Mouse (Mus musculus): Measurements from ENCODE around the gene Fam198a. TPM values are rescaled to one million over a fixed set of nuclear protein-coding genes. Genes with fewer than 3 reads are reported as not detected.
A peak's percentile ranks its signal among the peaks of the same experiment; 100 is the strongest.
"Not testable (repeated sequence)": the region's sequence is repeated elsewhere in the genome, so short reads cannot be mapped to it uniquely, and the experiment has no call there.

Gene Fam198a
- polyA plus RNA-seq, 1 experiment from 2014 or later: 6.1 TPM

- H3K4me3 ChIP-seq: no peak overlapping the region
- ATAC-seq (ENCODE audit: low FRiP score, low read depth): no peak
- H3K27me3 ChIP-seq: no peaks in the 10 kb centered on the region
- no peak overlapping the region for H3K27ac ChIP-seq
- no peak overlapping the region for H3K4me2 ChIP-seq (replicated peaks)
- H3K4me1 ChIP-seq: peaks cover 4% of the 10 kb centered on the region
- WGBS: 12% methylated on average over 10 of the region's 10 CpGs
- no peaks in the 10 kb centered on the region for H3K9me3 ChIP-seq
- H3K9ac ChIP-seq: no peak overlapping the region
- no peaks in the 10 kb centered on the region for H3K36me3 ChIP-seq
Measured at GRCm38 (mm10) chr9:122014241-122014667, 63.5 kb downstream of the Fam198a start.

- no peak for ATAC-seq (ENCODE audit: low FRiP score, low read depth)
- Histone ChIP-seq H3K27me3 (no peaks in the 10 kb centered on the region), H3K27ac (no peak overlapping the region), H3K9me3 (no peaks in the 10 kb centered on the region), H3K4me2 (replicated peaks) (no peak overlapping the region), H3K9ac (no peak overlapping the region), H3K4me1 (peaks cover 6% of the 10 kb centered on the region), H3K4me3 (no peak overlapping the region), H3K36me3 (no peaks in the 10 kb centered on the region)
- 80% methylated on average over 5 of the region's 5 CpGs for WGBS
Measured at GRCm38 (mm10) chr9:122018079-122018478, 67.3 kb downstream of the Fam198a start.

- Histone ChIP-seq H3K9ac (no peak overlapping the region), H3K4me2 (replicated peaks) (peak overlapping the region; percentile 34), H3K4me1 (peaks cover 6% of the 10 kb centered on the region), H3K27ac (no peak overlapping the region), H3K27me3 (no peaks in the 10 kb centered on the region), H3K9me3 (no peaks in the 10 kb centered on the region), H3K4me3 (no peak overlapping the region), H3K36me3 (no peaks in the 10 kb centered on the region)
- 18% methylated on average over 8 of the region's 8 CpGs for WGBS
- peak; percentile 72 for ATAC-seq (ENCODE audit: low FRiP score, low read depth)
Measured at GRCm38 (mm10) chr9:122018782-122019395, 68.1 kb downstream of the Fam198a start.

DNA sequence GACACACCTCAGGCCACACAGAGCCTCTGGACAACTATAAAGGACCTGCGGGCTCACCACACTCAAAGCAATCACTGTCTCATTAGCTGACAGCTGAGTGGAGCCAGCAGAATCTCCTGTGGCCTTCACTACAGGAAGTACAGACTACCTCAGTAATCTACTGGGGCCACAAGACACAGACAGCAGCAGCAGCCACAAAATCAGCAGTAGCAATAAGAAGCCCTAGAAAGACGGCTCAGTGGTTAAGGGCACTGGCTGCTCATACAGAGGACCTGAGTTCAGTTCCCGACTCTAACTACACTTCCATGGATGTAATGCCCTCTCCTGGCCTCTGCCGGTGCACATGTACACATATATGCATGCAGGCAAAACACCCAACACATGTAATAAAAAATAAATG is 69.5 kb downstream of the Fam198a start:
- Histone ChIP-seq H3K4me3 (no peak overlapping the region), H3K36me3 (no peaks in the 10 kb centered on the region), H3K4me2 (replicated peaks) (no peak overlapping the region), H3K4me1 (peaks cover 6% of the 10 kb centered on the region), H3K27ac (no peak overlapping the region), H3K27me3 (no peaks in the 10 kb centered on the region), H3K9ac (no peak overlapping the region), H3K9me3 (no peaks in the 10 kb centered on the region)
- 83% methylated on average over 4 of the region's 4 CpGs for WGBS
- ATAC-seq (ENCODE audit: low FRiP score, low read depth): no peak

- H3K4me2 ChIP-seq (replicated peaks); H3K27ac ChIP-seq; H3K4me3 ChIP-seq; H3K27me3 ChIP-seq; H3K9ac ChIP-seq; H3K9me3 ChIP-seq; ATAC-seq (ENCODE audit: low FRiP score, low read depth); H3K36me3 ChIP-seq: not testable (repeated sequence)
- 77% methylated on average over 4 of the region's 4 CpGs for WGBS
- H3K4me1 ChIP-seq: peaks cover 12% of the 10 kb centered on the region
Measured at GRCm38 (mm10) chr9:122021171-122021570, 70.4 kb downstream of the Fam198a start.

DNA sequence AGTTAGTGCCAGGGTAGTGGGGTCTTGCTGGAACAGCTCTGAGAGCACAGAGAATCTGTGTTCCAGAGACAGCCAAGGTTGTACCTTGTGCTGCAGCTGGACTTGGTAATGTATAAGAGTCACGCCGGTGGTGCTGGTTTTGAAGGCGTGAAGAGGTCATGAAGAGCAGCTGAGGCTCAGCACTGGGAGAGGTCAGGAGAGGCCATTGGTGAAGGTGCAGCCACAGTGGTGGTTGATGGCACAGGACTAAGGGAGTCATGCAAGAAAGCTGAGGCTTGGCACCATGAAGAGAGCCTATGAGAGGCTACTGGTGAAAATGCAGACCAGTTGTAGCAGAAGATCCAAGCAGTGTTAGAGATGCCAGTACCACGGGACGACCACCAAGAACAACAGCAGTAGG is 70.8 kb downstream of the Fam198a start:
- Histone ChIP-seq H3K4me1 (peaks cover 17% of the 10 kb centered on the region), H3K27ac (no peak overlapping the region), H3K36me3 (no peaks in the 10 kb centered on the region), H3K9me3 (no peaks in the 10 kb centered on the region), H3K9ac (no peak overlapping the region), H3K4me2 (replicated peaks) (no peak overlapping the region), H3K4me3 (no peak overlapping the region), H3K27me3 (no peaks in the 10 kb centered on the region)
- ATAC-seq (ENCODE audit: low FRiP score, low read depth): no peak
- WGBS: 94% methylated on average over 5 of the region's 5 CpGs

DNA sequence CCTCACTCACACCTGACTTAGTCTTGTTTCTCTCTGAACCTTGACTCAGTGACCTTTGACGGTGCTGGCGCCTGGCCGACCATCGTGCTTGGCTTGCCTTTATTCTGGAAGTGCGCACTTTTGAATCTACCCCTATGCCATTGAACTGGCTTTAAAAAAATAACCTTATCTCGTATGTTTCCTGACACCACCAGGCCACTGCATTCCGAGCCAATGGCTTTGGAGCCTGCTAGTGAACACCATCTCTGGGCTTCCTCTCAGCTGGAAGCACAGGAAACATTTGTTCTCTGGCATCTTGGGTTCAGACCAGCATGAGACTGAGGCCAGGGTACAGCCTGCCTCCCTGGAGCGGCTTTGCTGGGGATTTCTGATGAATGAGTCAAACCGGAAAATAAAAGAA is 72.0 kb downstream of the Fam198a start:
- 57% methylated on average over 9 of the region's 9 CpGs for whole genome bisulfite sequencing
- H3K27ac ChIP-seq: no peak overlapping the region
- no peak overlapping the region for H3K4me3 ChIP-seq
- H3K4me2 ChIP-seq (replicated peaks): no peak overlapping the region
- H3K4me1 ChIP-seq: peaks cover 29% of the 10 kb centered on the region
- no peak overlapping the region for H3K9ac ChIP-seq
- no peaks in the 10 kb centered on the region for H3K36me3 ChIP-seq
- no peak for ATAC-seq (ENCODE audit: low FRiP score, low read depth)
- no peaks in the 10 kb centered on the region for H3K27me3 ChIP-seq
- H3K9me3 ChIP-seq: no peaks in the 10 kb centered on the region

GRCm38 (mm10) chr9:122023873-122024272 is 73.1 kb downstream of the Fam198a start:
- no peaks in the 10 kb centered on the region for H3K27me3 ChIP-seq
- no peak overlapping the region for H3K9ac ChIP-seq
- H3K4me3 ChIP-seq: no peak overlapping the region
- ATAC-seq (ENCODE audit: low FRiP score, low read depth): no peak
- H3K27ac ChIP-seq: no peak overlapping the region
- H3K36me3 ChIP-seq: no peaks in the 10 kb centered on the region
- no peaks in the 10 kb centered on the region for H3K9me3 ChIP-seq
- peaks cover 35% of the 10 kb centered on the region for H3K4me1 ChIP-seq
- whole genome bisulfite sequencing: 80% methylated on average over 5 of the region's 5 CpGs
- no peak overlapping the region for H3K4me2 ChIP-seq (replicated peaks)

DNA sequence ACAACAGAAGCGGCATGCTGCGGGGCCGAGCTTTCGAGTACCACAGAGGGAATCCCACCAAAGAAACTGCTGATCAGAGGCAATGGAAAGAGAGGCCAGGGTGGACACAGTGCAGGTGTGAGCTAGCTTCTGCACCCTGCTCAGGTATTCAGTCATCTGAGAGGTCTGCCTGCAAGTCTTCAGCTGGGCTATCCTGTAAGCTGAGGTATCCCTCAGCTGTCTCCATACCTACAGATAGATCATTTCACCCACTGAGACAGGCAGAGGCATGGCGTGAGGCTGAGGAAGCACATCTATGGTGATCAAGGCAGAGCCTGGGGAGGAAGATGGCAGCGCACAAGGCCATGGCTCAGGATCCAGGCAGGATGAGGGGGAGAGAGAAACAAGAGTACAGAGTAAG is 73.6 kb downstream of the Fam198a start:
- 85% methylated on average over 6 of the region's 6 CpGs for WGBS
- Histone ChIP-seq H3K9me3 (no peaks in the 10 kb centered on the region), H3K36me3 (no peaks in the 10 kb centered on the region), H3K27ac (no peak overlapping the region), H3K9ac (no peak overlapping the region), H3K4me2 (replicated peaks) (no peak overlapping the region), H3K27me3 (no peaks in the 10 kb centered on the region), H3K4me3 (no peak overlapping the region), H3K4me1 (peaks cover 30% of the 10 kb centered on the region)
- ATAC-seq (ENCODE audit: low FRiP score, low read depth): no peak

DNA sequence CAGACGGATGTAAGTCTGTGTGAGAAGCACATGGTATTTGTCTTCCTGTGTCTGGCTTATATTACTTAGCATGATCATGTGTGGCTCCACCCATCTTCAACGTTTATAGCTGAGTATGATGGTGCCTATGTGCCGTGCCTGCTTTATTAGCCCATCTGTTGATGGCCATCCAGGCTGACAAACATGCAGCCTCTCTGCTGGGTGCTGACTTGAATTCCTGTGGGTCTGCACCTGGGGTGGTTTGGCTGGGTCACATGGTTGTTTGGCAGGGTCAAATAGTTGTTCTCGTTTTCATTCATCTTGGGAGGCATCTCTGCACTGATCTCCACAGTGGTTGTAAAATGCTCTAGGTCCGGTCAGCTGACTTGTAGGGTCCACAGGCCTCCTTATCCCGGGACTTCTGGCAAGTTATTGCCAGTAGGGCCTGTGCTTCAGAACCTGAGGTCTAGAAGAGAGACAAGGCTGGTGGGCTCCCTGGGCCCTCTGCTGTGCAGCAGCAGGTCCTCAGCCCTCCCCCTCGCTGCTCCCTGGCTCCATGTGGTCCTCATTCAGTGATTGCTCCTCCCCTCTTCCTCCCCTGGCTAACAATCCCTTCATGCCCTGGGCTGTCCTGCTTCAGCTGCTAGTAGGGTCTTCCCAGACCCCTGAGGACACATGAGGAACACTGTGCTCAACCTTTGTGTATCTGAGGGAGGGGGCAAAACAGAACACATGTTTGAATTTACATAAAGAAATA is 75.2 kb downstream of the Fam198a start:
- H3K4me2 ChIP-seq (replicated peaks): no peak overlapping the region
- no peaks in the 10 kb centered on the region for H3K36me3 ChIP-seq
- H3K27me3 ChIP-seq: no peaks in the 10 kb centered on the region
- 36% methylated on average over 7 of the region's 7 CpGs for WGBS
- no peak overlapping the region for H3K4me3 ChIP-seq
- ATAC-seq (ENCODE audit: low FRiP score, low read depth): no peak; the same call in 1 of the 2 replicates
- no peaks in the 10 kb centered on the region for H3K9me3 ChIP-seq
- peaks cover 30% of the 10 kb centered on the region for H3K4me1 ChIP-seq
- H3K27ac ChIP-seq: no peak overlapping the region; the same call in 1 of the 2 replicates
- no peak overlapping the region for H3K9ac ChIP-seq

DNA sequence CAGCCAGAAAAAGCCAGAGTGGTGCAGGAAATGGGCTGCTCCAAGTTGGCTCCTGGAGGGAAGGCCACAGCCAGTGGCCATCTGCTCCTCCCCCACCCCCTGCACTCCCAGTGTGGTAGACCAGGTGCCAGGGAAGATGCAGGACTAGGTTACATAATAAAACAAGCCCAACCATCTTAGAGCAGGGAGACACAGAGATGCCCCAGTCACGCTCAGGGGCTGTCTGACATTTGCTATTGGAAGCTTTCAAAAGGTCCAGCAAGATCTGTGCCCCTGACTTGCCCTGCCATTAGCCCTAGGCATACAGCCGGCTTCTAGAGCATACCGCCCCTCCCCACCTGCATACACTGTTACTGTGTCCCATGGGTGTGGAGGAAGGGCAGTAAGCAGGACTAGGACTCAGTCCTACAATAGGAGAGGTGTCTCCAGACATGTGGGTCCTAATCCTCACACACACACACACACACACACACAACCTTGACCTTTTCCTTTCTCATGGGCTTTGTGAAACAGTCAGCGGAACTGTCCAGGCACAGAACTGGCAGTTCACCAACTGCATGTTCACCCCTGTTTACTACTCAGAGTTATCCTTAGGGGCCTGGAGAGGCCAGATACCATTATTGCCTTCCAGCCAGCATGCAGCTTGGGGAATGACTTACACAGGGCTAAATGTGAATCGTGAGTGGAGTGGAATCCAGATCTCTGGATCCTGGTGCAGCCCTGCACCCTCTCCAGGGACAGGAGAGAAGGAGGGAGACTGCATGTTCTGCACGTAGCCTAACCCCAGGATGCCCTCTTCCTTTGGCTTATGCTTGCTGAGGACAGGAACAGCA is 76.5 kb downstream of the Fam198a start:
- H3K4me1 ChIP-seq: peaks cover 30% of the 10 kb centered on the region
- H3K4me3 ChIP-seq: no peak overlapping the region
- no peak overlapping the region; the same call in 1 of the 2 replicates for H3K27ac ChIP-seq
- no peaks in the 10 kb centered on the region for H3K36me3 ChIP-seq
- ATAC-seq (ENCODE audit: low FRiP score, low read depth): no peak
- WGBS: 59% methylated on average over 6 of the region's 6 CpGs
- H3K9me3 ChIP-seq: no peaks in the 10 kb centered on the region
- no peak overlapping the region for H3K4me2 ChIP-seq (replicated peaks)
- no peak overlapping the region for H3K9ac ChIP-seq
- no peaks in the 10 kb centered on the region for H3K27me3 ChIP-seq

Measured in limb, embryonic 13.5 days (tissue).